Mouse (Mus musculus) C2C12 (cell line): ENCODE data around the gene Gm10073. TPM values are rescaled to one million over a fixed set of nuclear protein-coding genes. Genes with fewer than 3 reads are reported as not detected.

ENCODE experiments used
- H3K27me3 ChIP-seq: one replicate; pipeline ENCODE4 v1.6.1; 2011; ENCODE audit not compliant: control insufficient read depth, insufficient read depth, insufficient read length
- H3K36me3 ChIP-seq: one replicate; pipeline ENCODE4 v1.6.1; 2011; ENCODE audit not compliant: control insufficient read depth, insufficient read depth
- H3K4me3 ChIP-seq: one replicate; pipeline ENCODE4 v1.5.1; 2011; ENCODE audit warnings: mild to moderate bottlenecking, control low read depth; ENCODE audit not compliant: poor library complexity, insufficient read depth, severe bottlenecking
- H3K79me2 ChIP-seq: one replicate; pipeline ENCODE4 v1.6.1; 2011; ENCODE audit not compliant: control insufficient read depth, insufficient read depth
- H3K79me3 ChIP-seq: one replicate; pipeline ENCODE4 v1.6.1; 2011; ENCODE audit warnings: low read depth, control low read depth
- H3ac ChIP-seq: one replicate; pipeline ENCODE3; 2011; ENCODE audit warnings: low read depth; ENCODE audit not compliant: control insufficient read depth, insufficient read length
- CEBPB ChIP-seq: IDR thresholded peaks from one replicate; pipeline ENCODE4 v1.6.1; 2011; ENCODE audit warnings: low read depth, mild to moderate bottlenecking, control low read depth, moderate library complexity
- CTCF ChIP-seq: IDR thresholded peaks from one replicate; pipeline ENCODE4 v1.5.1; 2011; ENCODE audit not compliant: control insufficient read depth, insufficient read depth, insufficient read length
- FOSL1 ChIP-seq: IDR thresholded peaks from one replicate; pipeline ENCODE4 v1.8.0; 2011; ENCODE audit warnings: mild to moderate bottlenecking, low read length; ENCODE audit not compliant: poor library complexity, insufficient read depth, severe bottlenecking
- MAX ChIP-seq: IDR thresholded peaks from one replicate; pipeline ENCODE4 v1.6.1; 2011; ENCODE audit warnings: mild to moderate bottlenecking, control low read depth
- MYOD1 ChIP-seq: IDR thresholded peaks from one replicate; pipeline ENCODE4 v1.6.1; 2011; ENCODE audit warnings: low read depth; ENCODE audit not compliant: control insufficient read depth, insufficient read length
- MYOG ChIP-seq: IDR thresholded peaks from one replicate; pipeline ENCODE4 v1.6.1; 2011; ENCODE audit not compliant: control insufficient read depth, insufficient read length; ENCODE audit errors: extremely low read depth
- USF1 ChIP-seq: IDR thresholded peaks from one replicate; pipeline ENCODE4 v1.6.1; 2011; ENCODE audit warnings: low read depth, mild to moderate bottlenecking, control low read depth, moderate library complexity
- polyA plus RNA-seq: library from polyadenylated mRNA; unstranded; fragments of >200 nt; fragmentation: generic; extraction: Trizol; gene quantifications from one replicate; pipeline ENCODE4 v1.2.1, GENCODE M21; 2012; ENCODE audit warnings: missing spikeins

Gm10073 gene
- polyA plus RNA-seq, 1 experiment: 107 TPM

DNA sequence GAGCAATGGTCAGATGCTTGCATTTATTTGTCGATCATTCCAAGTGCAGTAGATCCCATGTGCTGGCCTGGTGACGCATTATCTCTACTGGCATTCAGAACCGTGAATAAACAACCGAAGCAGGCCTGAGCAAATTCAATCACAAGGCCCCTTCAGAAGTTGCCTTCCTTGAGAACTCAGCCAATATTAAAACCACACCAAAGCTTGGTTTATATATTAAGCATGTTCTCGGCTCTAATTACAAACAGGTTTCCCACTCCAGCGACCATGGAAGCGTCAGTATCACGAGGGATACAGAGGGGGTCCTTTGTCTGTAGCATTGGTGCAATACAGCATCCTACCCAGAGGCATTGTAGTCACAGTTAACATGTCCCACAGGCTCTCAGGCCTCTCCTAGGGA is 30.2 kb downstream of the Gm10073 start:
- no peaks in the 10 kb centered on the region for H3K27me3 ChIP-seq
- no peaks in the 10 kb centered on the region for H3K36me3 ChIP-seq
- no peaks in the 10 kb centered on the region for H3K79me3 ChIP-seq
- no peak for TF ChIP-seq MYOG
- no peak overlapping the region for H3K4me3 ChIP-seq
- no peak overlapping the region for H3ac ChIP-seq
- H3K79me2 ChIP-seq: no peaks in the 10 kb centered on the region

GRCm38 (mm10) chr8:106541002-106541401 is 32.3 kb downstream of the Gm10073 start:
- Histone ChIP-seq H3K79me2 (no peaks in the 10 kb centered on the region), H3ac (no peak overlapping the region), H3K79me3 (no peaks in the 10 kb centered on the region), H3K4me3 (no peak overlapping the region), H3K36me3 (no peaks in the 10 kb centered on the region), H3K27me3 (no peaks in the 10 kb centered on the region)
- TF ChIP-seq FOSL1 (no peak), CTCF (no peak), USF1 (no peak), MYOG (no peak), MAX (no peak), CEBPB (no peak), MYOD1 (no peak)

DNA sequence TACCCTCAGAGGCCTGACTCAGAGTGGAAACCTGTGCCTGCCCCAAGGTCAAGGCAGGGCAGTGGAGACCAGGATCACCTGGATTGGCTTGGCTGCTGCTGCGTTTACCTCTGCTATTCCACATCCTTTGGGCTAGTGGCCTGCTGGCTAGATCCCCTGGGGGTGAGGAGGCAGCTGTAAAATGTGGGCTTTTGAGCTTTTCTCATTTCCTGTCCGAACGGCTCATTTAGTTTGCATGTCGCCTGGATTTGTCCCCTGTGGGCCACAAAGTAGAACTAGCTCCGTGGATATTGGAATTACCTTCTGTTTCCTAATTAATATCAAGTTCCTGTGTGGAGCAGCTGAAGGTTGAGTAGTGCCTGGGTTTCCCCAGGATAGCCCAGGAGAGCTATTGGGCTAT is 34.1 kb downstream of the Gm10073 start:
- Histone ChIP-seq H3K79me2 (no peaks in the 10 kb centered on the region), H3K36me3 (no peaks in the 10 kb centered on the region), H3K27me3 (no peaks in the 10 kb centered on the region), H3K4me3 (no peak overlapping the region), H3ac (no peak overlapping the region), H3K79me3 (no peaks in the 10 kb centered on the region)
- TF ChIP-seq MAX: no peak

DNA sequence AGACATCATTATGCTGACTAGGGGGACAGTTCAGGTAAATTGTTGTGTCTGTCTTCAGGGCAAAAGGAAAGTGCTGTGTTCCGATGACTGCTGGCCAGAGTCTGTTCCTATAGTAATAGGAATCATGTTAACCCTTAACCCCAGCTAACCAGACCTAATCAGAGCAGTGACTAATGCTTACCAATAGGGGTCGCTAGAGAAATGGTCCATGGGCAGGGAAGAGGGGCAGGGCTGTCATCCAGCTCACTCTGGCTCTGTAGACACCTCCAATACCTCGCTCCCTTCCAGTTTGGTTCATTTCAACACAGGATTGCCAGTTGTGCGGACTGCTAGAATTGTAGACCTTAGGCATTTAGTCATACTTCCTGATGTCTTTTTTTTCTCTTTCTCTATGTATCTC is 37.8 kb downstream of the Gm10073 start:
- Histone ChIP-seq H3K79me3 (no peaks in the 10 kb centered on the region), H3ac (no peak overlapping the region), H3K36me3 (no peaks in the 10 kb centered on the region), H3K4me3 (no peak overlapping the region), H3K27me3 (no peaks in the 10 kb centered on the region), H3K79me2 (no peaks in the 10 kb centered on the region)
- TF ChIP-seq FOSL1 (no peak), CTCF (peak; percentile 17)

DNA sequence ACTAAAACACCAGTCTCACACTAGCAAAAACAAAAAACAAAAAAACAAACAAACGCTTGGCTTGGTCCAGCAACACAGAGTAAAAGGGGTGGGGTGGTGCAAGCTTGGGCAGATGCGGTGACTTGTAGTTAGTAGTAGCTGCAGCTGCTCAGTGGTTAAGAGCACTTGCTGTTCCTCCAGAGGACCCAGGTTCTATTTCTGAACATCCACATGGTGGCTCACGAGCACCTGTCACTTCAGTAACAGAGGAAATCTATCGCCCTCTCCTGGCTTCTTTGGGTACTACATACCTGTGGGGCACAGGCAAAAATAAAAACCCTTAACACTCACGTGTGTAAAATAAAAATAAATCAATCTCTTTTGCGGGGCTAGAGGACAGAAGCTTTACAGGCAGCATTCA is 38.8 kb downstream of the Gm10073 start:
- Histone ChIP-seq H3K79me2 (no peaks in the 10 kb centered on the region), H3K79me3 (no peaks in the 10 kb centered on the region), H3K27me3 (no peaks in the 10 kb centered on the region), H3K4me3 (no peak overlapping the region), H3ac (no peak overlapping the region), H3K36me3 (no peaks in the 10 kb centered on the region)
- TF ChIP-seq CTCF: peak; percentile 36
- TF ChIP-seq MYOD1: peak; percentile 51
- no peak for TF ChIP-seq FOSL1

DNA sequence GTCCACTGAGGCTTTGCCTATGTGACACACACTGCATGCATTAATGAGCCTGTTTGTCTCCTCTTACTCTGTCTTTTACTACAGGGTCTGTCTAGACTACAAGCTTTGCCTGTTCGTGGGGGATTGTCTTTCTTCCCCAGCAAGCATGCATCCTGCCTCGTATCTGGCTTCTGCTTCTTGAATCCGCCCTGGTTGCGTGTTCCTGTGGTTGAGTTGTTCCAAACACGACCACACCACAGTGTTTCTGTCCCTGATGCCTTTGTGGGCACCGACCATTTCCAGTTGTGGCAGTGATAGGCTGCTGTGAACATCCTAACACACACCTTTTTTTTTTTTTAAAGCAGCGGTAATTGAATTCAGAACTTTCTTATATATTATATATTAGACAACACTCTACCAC is 39.6 kb downstream of the Gm10073 start:
- Histone ChIP-seq H3K36me3 (no peaks in the 10 kb centered on the region), H3K4me3 (no peak overlapping the region), H3K79me2 (no peaks in the 10 kb centered on the region), H3ac (no peak overlapping the region), H3K79me3 (no peaks in the 10 kb centered on the region), H3K27me3 (no peaks in the 10 kb centered on the region)
- TF ChIP-seq FOSL1: no peak

GRCm38 (mm10) chr8:106530566-106530965 is 42.7 kb downstream of the Gm10073 start:
- H3K36me3 ChIP-seq: no peaks in the 10 kb centered on the region
- peak; percentile 10 for TF ChIP-seq CTCF
- no peak for TF ChIP-seq USF1
- TF ChIP-seq FOSL1: no peak
- TF ChIP-seq MYOD1: no peak
- no peak overlapping the region for H3ac ChIP-seq
- no peaks in the 10 kb centered on the region for H3K79me3 ChIP-seq
- no peaks in the 10 kb centered on the region for H3K27me3 ChIP-seq
- H3K79me2 ChIP-seq: no peaks in the 10 kb centered on the region
- no peak overlapping the region for H3K4me3 ChIP-seq
